Mouse (Mus musculus): ENCODE measurements around the gene Fam196b. TPM values are rescaled to one million over a fixed set of nuclear protein-coding genes. Genes with fewer than 3 reads are reported as not detected.
A peak's percentile ranks its signal among the peaks of the same experiment; 100 is the strongest.

Gene Fam196b
- total RNA-seq, 4 experiments from 2014 or later = not detected

GRCm38 (mm10) chr11:34332344-34333031, 17.9 kb downstream of the Fam196b start:
- DNase-seq (ENCODE audit: low spot score) = no peak

GRCm38 (mm10) chr11:34337907-34338306, 23.3 kb downstream of the Fam196b start:
- no peak for DNase-seq (ENCODE audit: low spot score)

GRCm38 (mm10) chr11:34339693-34340092, 25.1 kb downstream of the Fam196b start:
- no peak for DNase-seq (ENCODE audit: low spot score)

GRCm38 (mm10) chr11:34343742-34344307, 29.2 kb downstream of the Fam196b start:
- no peak for DNase-seq (ENCODE audit: low spot score)

GRCm38 (mm10) chr11:34344310-34344709, 29.7 kb downstream of the Fam196b start:
- no peak for DNase-seq (ENCODE audit: low spot score)

- DNase-seq (ENCODE audit: low spot score) = peak; percentile 22
These were observed 33.8 kb downstream of the Fam196b start for GRCm38 (mm10) chr11:34348287-34348918.

- no peak for DNase-seq (ENCODE audit: low spot score)
These were observed 34.9 kb downstream of the Fam196b start for GRCm38 (mm10) chr11:34349453-34350056.

- DNase-seq (ENCODE audit: low spot score) = no peak
These were observed 40.8 kb downstream of the Fam196b start for GRCm38 (mm10) chr11:34355406-34355805.

- no peak for DNase-seq (ENCODE audit: low spot score)
These were observed 41.5 kb downstream of the Fam196b start for GRCm38 (mm10) chr11:34356109-34356508.

- no peak for DNase-seq (ENCODE audit: low spot score)
These were observed 57.6 kb downstream of the Fam196b start for GRCm38 (mm10) chr11:34372224-34372623.

GRCm38 (mm10) chr11:34375557-34375956, 60.9 kb downstream of the Fam196b start:
- DNase-seq (ENCODE audit: low spot score) = no peak

- DNase-seq (ENCODE audit: low spot score) = no peak
These were observed 63.0 kb downstream of the Fam196b start for GRCm38 (mm10) chr11:34377649-34378048.

- DNase-seq (ENCODE audit: low spot score) = no peak
These were observed 68.9 kb downstream of the Fam196b start for GRCm38 (mm10) chr11:34383501-34383900.

GRCm38 (mm10) chr11:34384178-34384577, 69.6 kb downstream of the Fam196b start:
- DNase-seq (ENCODE audit: low spot score) = no peak

GRCm38 (mm10) chr11:34385001-34385688, 70.5 kb downstream of the Fam196b start:
- no peak for DNase-seq (ENCODE audit: low spot score)

- no peak for DNase-seq (ENCODE audit: low spot score)
These were observed 74.9 kb downstream of the Fam196b start for GRCm38 (mm10) chr11:34389261-34390116.

GRCm38 (mm10) chr11:34392105-34392504, 77.5 kb downstream of the Fam196b start:
- no peak for DNase-seq (ENCODE audit: low spot score)

- DNase-seq (ENCODE audit: low spot score) = no peak
These were observed 81.2 kb downstream of the Fam196b start for GRCm38 (mm10) chr11:34395802-34396201.

GRCm38 (mm10) chr11:34397661-34398060, 83.0 kb downstream of the Fam196b start:
- DNase-seq (ENCODE audit: low spot score) = no peak

GRCm38 (mm10) chr11:34398555-34398954, 83.9 kb downstream of the Fam196b start:
- no peak for DNase-seq (ENCODE audit: low spot score)

GRCm38 (mm10) chr11:34401343-34401742, 86.7 kb downstream of the Fam196b start:
- DNase-seq (ENCODE audit: low spot score) = no peak

Data from heart, adult 8-10 months (tissue).